17 mouse cellular contexts compared by ENCODE assay signal in genomic region chr8:8254446-8254845, GRCm38 (mm10).
"Had no signal": no experiment of that assay in that cellular context is flagged by ENCODE, and none has a peak within 500 bp of the region (broad histone marks: within the 10 kb centered on the region; RNA-seq: fewer than 3 reads in every experiment).

No protein-coding gene starts in this region.

- H3K27me3 ChIP-seq: neural tube, embryonic 12.5 days; neural tube, embryonic 13.5 days; neural tube, embryonic 15.5 days; stomach, embryonic 15.5 days had no signal

- H3K4me1 ChIP-seq: neural tube, embryonic 12.5 days; stomach, embryonic 15.5 days had no signal

- H3K4me2 ChIP-seq: neural tube, embryonic 12.5 days; neural tube, embryonic 13.5 days; neural tube, embryonic 15.5 days; stomach, embryonic 15.5 days had no signal

- DNase-seq: retina, postnatal 1 day; right cerebral cortex, adult 18-20 months; right cerebral cortex, postnatal 14 days; right cerebral cortex, postnatal 25 days; right cerebral cortex, postnatal 4 days; spleen, adult 18-20 months; thymus, adult 18-20 months; thymus, adult 2 months; thymus, postnatal 14 days; thymus, postnatal 25 days; thymus, postnatal 36 days; thymus, postnatal 4 days had no signal

- H3K36me3 ChIP-seq: neural tube, embryonic 12.5 days; neural tube, embryonic 13.5 days; neural tube, embryonic 15.5 days; stomach, embryonic 15.5 days had no signal

- H3K4me3 ChIP-seq: neural tube, embryonic 12.5 days; neural tube, embryonic 13.5 days; neural tube, embryonic 15.5 days; stomach, embryonic 15.5 days had no signal

- H3K27ac ChIP-seq: neural tube, embryonic 12.5 days; neural tube, embryonic 13.5 days; neural tube, embryonic 15.5 days; stomach, embryonic 15.5 days; stomach, postnatal 0 days had no signal
